Mouse (Mus musculus) testis, adult 2 months (tissue): ENCODE results near the gene Rpl41.

Experiments used
- CTCF ChIP-seq: fragments of 200-500 bp; IDR thresholded peaks from 2 replicates; pipeline ENCODE4 v1.5.1; 2012; ENCODE audit warnings: low read depth, mild to moderate bottlenecking, inconsistent platforms, low read length, moderate library complexity; ENCODE audit not compliant: control insufficient read depth, insufficient read depth, insufficient replicate concordance
- POLR2A ChIP-seq: fragments of 200-500 bp; IDR thresholded peaks from 2 replicates; pipeline ENCODE4 v1.6.1; 2012; ENCODE audit warnings: low read depth, mild to moderate bottlenecking, inconsistent platforms, low read length, moderate library complexity; ENCODE audit not compliant: control insufficient read depth

DNA sequence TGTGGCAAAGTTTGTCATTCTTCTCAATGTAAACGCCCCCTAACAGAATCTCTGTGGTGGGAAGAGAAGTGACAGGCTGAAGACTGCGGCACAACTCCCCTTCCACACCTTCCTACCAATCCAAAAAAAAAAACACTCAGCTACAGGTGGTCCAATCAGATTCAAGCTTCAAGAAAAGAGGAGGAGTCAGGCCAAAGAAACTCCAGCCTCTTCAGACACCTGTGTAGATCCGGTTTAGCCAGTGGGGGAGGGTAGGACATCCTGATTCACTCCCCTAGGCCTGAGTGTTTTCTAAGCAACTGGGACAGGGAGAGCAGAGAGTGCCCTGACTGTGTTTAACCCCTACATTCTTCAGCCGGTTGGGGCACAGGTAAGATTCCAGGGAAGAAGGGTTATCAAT is 35.3 kb upstream of the Rpl41 start:
- TF ChIP-seq CTCF: no peak
- no peak for TF ChIP-seq POLR2A
